Mouse (Mus musculus) neural tube, embryonic 12.5 days (tissue): ENCODE measurements at regions not wholly inside any gene's neighbourhood (a gene's known extent, or its start where the extent isn't known, plus 50 kb on each side); places are given as distances from the start of the nearest gene placed in this dataset.
A peak's percentile ranks its signal among the peaks of the same experiment; 100 is the strongest.

Source experiments
- ATAC-seq: fragments of 200-750 bp; cut with Nextera tagmentation; 2 replicates; pipeline ENCODE4 v1.8.0; 2017; ENCODE audit warnings: low read depth, mild to moderate bottlenecking, moderate TSS enrichment, moderate library complexity; ENCODE audit not compliant: low FRiP score
- H3K27ac ChIP-seq: fragments of 300-500 bp; sonication (generic); 2 replicates; pipeline ENCODE4 v1.5.1; 2016
- H3K27me3 ChIP-seq: fragments of 300-500 bp; sonication (generic); replicated peaks from 2 replicates; pipeline ENCODE4 v1.6.1; 2016; ENCODE audit warnings: mild to moderate bottlenecking
- H3K36me3 ChIP-seq: fragments of 300-500 bp; sonication (generic); 2 replicates; pipeline ENCODE4 v1.6.1; 2016; ENCODE audit warnings: mild to moderate bottlenecking
- H3K4me1 ChIP-seq: fragments of 300-500 bp; sonication (generic); 2 replicates; pipeline ENCODE4 v1.6.1; 2016
- H3K4me2 ChIP-seq: fragments of 300-500 bp; sonication (generic); replicated peaks from 2 replicates; pipeline ENCODE4 v1.6.1; 2016; ENCODE audit warnings: mild to moderate bottlenecking
- H3K4me3 ChIP-seq: fragments of 300-500 bp; sonication (generic); 2 replicates; pipeline ENCODE4 v1.5.1; 2016
- H3K9ac ChIP-seq: fragments of 300-500 bp; sonication (generic); 2 replicates; pipeline ENCODE4 v1.6.1; 2016; ENCODE audit warnings: mild to moderate bottlenecking
- H3K9me3 ChIP-seq: fragments of 300-500 bp; sonication (generic); 2 replicates; pipeline ENCODE4 v1.6.1; 2016; ENCODE audit warnings: mild to moderate bottlenecking
- WGBS: fragments of 180-500 bp; shearing (Covaris S2); methylation state at CpG from one replicate; pipeline ENCODE4 v1.1.7; 2016; 5-methylcytosine and 5-hydroxymethylcytosine counted together

DNA sequence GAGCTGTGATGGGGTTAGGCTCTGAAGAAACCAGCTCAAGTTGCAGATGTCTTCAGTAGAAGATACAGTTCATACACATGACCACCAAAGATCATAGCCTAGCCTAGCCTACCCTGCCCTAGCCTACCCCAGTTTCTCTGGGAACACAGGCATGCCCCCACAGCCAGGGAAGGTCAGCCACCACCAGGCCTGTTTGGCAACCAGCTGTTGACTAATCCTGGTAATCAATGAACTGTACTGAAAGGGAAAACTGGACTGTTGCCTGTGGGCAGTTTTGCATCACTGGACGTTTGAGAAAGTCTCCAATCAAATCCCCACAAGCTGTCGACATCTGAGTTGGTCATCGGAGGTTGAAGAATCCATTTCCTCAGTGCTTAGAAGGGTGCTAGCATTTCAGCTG lies 276.5 kb upstream of the Eef2kmt start:
- H3K4me3 ChIP-seq: no peak overlapping the region
- WGBS: 81% methylated on average over 3 of the region's 3 CpGs
- H3K4me2 ChIP-seq: no peak overlapping the region
- no peak overlapping the region for H3K27ac ChIP-seq
- H3K4me1 ChIP-seq: peaks cover 9% of the 10 kb centered on the region; the same call in 1 of the 2 replicates
- no peak overlapping the region for H3K9ac ChIP-seq
- no peak for ATAC-seq
- no peaks in the 10 kb centered on the region; the same call in none of the 2 replicates for H3K27me3 ChIP-seq
- H3K36me3 ChIP-seq: no peaks in the 10 kb centered on the region
- no peaks in the 10 kb centered on the region for H3K9me3 ChIP-seq

DNA sequence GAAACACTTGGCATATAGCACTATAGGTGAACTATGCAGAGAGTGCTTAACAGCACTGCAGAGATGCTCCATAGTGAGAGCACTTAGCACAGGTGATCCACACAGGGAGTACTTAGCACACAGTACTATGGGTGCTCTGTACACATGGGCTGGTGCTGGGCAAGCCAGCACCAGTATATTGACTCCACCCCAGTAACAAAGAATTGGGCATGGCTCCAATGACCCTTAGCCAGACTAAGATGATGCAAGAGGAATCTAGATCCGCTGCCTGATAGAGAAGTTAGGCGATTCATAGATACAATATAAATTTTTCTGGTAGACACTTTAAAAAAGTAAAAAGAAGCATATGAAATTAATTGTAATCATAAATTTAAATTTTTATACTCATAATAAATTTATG lies 274.0 kb upstream of the Eef2kmt start:
- 0 out of 2 replicates have a peak, but pooled peaks cover 4% of the 10 kb centered on the region for H3K4me1 ChIP-seq
- WGBS: 96% methylated on average over 2 of the region's 2 CpGs
- no peak overlapping the region for H3K27ac ChIP-seq
- no peak overlapping the region for H3K9ac ChIP-seq
- no peaks in the 10 kb centered on the region for H3K36me3 ChIP-seq
- ATAC-seq: no peak
- no peaks in the 10 kb centered on the region; the same call in 1 of the 2 replicates for H3K27me3 ChIP-seq
- no peaks in the 10 kb centered on the region for H3K9me3 ChIP-seq
- no peak overlapping the region for H3K4me3 ChIP-seq
- H3K4me2 ChIP-seq: no peak overlapping the region

DNA sequence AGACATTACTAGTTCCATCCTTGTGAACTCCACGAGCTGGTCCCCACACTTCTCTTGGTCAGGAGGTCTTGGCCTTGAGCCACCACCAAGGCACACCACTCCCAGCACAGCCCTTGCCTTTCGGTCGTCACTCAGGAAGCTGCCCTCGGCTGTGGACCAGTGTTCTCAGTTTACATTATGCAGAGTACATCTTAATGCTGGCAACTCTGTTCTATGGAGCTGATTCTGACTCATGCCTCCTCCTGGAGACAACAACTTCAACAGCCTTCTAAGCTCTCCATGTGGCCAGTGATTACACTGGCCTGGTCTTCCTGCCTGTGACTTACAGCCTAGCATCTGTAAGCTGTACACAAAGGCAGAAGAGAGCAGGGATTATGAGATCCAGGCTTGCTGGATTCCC lies 272.2 kb upstream of the Eef2kmt start:
- H3K9me3 ChIP-seq: no peaks in the 10 kb centered on the region
- no peaks in the 10 kb centered on the region for H3K36me3 ChIP-seq
- no peak overlapping the region for H3K4me3 ChIP-seq
- H3K27me3 ChIP-seq: no peaks in the 10 kb centered on the region
- 73% methylated on average over 4 of the region's 4 CpGs for WGBS
- H3K9ac ChIP-seq: no peak overlapping the region
- H3K4me1 ChIP-seq: 0 out of 2 replicates have a peak, but pooled peaks cover 4% of the 10 kb centered on the region
- H3K27ac ChIP-seq: no peak overlapping the region
- no peak for ATAC-seq
- no peak overlapping the region for H3K4me2 ChIP-seq

DNA sequence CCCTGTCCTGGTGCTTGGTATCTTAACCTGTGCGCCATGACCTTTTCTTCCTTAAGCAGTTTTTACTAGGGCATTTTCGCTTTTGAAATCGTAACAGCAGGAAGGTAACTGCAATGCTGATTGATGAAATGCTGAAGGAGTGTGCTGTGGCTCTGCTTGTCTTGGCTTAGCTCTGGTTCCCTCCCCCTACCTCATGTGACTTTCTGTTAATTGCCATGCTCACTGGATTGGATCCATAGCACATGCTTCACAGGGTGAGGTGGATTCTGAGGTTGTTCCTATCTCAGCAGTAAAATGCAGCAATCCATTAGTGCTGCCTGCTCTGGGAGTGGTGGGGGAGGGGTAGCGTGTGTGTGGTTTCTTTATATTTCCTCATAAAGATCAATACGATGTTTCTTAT lies 268.6 kb upstream of the Eef2kmt start:
- no peaks in the 10 kb centered on the region for H3K9me3 ChIP-seq

DNA sequence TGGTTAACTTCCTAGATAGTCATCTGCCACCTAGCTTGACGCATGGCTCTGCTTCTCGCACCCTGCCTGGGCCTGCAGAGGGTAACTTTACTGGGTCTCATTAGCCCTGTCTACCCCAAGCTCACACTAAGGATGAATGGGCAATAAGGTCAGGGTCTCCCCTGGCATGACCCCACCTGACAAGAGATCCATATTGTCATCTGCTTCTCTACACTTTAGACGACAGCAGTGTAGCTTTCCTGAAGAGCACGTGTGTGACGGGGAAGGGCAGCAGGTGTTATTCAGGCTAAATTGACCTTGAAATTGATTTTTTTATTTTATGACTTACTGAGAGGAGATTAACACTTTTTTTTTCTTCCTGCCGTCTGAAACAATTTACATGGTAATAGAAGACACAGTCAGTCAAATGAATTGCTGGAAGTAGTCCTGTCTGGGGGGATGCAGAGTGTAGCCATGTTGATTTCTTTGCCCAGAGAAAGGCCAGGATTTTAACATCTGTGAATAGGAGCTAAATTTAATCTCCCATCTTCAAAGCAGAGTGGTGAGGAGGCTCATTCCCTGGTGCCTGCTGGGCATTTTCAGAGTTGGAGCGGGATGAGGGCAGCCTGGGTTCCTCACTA lies 267.7 kb upstream of the Eef2kmt start:
- ATAC-seq: peak; percentile 66; the same call in 1 of the 2 replicates
- Histone ChIP-seq H3K27ac (peak overlapping the region; percentile 42; the same call in 1 of the 2 replicates), H3K4me3 (no peak overlapping the region)

More for the DNA sequence above, 268.6 kb upstream of the Eef2kmt start:
- ATAC-seq: peak; percentile 80; the same call in 1 of the 2 replicates
- H3K36me3 ChIP-seq: no peaks in the 10 kb centered on the region
- H3K27me3 ChIP-seq: no peaks in the 10 kb centered on the region
- 82% methylated on average over 5 of the region's 5 CpGs for WGBS
- no peaks in the 10 kb centered on the region for H3K4me1 ChIP-seq
- no peak overlapping the region for H3K4me2 ChIP-seq
- H3K9ac ChIP-seq: no peak overlapping the region
- H3K4me3 ChIP-seq: no peak overlapping the region
- H3K27ac ChIP-seq: no peak overlapping the region

DNA sequence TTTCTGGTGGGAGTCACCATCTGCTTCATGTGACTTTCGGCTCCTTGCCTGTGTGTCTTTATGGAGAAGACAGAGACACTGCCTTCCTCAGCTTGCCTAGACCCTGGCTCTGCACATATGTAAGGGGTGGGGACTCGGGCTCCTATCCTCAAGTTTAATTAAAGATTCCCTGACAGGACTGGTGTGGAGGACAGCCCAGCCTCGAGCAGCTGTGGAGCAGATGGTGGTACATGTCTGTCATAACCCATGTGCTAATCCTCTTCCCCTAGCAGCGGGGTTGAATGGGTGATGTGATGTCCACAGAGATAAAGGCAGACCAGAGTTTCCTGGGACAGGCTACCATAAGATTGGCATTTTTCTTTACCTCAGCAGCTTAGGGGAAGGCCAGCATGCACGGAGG lies 262.0 kb upstream of the Eef2kmt start:
- no peaks in the 10 kb centered on the region for H3K36me3 ChIP-seq
- H3K4me3 ChIP-seq: no peak overlapping the region
- H3K9ac ChIP-seq: no peak overlapping the region
- no peak overlapping the region for H3K27ac ChIP-seq
- no peak for ATAC-seq
- H3K4me1 ChIP-seq: no peaks in the 10 kb centered on the region
- no peak overlapping the region for H3K4me2 ChIP-seq
- no peaks in the 10 kb centered on the region for H3K9me3 ChIP-seq
- no peaks in the 10 kb centered on the region for H3K27me3 ChIP-seq
- 71% methylated on average over 5 of the region's 5 CpGs for WGBS

More for the DNA sequence above, 267.7 kb upstream of the Eef2kmt start:
- Histone ChIP-seq H3K9me3 (no peaks in the 10 kb centered on the region), H3K36me3 (no peaks in the 10 kb centered on the region), H3K9ac (no peak overlapping the region), H3K4me1 (no peaks in the 10 kb centered on the region), H3K27me3 (no peaks in the 10 kb centered on the region), H3K4me2 (no peak overlapping the region)
- WGBS: 42% methylated on average over 7 of the region's 7 CpGs

DNA sequence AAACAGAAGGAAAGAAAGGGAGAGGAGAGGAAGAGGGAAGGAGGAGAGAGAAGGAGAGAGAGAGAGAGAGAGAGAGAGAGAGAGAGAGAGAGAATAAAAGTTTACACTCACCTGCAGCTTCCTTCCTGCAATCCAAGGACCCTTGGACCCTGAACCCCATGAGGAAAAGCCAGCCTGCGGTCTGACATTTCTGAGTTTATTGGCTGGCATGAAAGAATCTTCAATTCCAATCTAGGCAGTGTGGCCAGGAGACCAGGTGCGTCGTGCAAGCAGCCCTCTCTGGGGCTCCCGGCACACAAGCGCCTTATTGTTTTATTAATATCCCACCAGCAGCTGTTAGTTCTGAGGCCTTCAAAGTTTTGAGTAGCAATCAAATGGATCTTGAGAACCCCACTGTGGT lies 260.1 kb upstream of the Eef2kmt start:
- no peaks in the 10 kb centered on the region for H3K27me3 ChIP-seq
- no peak overlapping the region for H3K4me3 ChIP-seq
- no peak overlapping the region for H3K9ac ChIP-seq
- no peaks in the 10 kb centered on the region for H3K4me1 ChIP-seq
- no peak overlapping the region for H3K4me2 ChIP-seq
- H3K36me3 ChIP-seq: no peaks in the 10 kb centered on the region
- WGBS: 67% methylated on average over 5 of the region's 5 CpGs
- H3K9me3 ChIP-seq: no peaks in the 10 kb centered on the region
- no peak overlapping the region for H3K27ac ChIP-seq
- ATAC-seq: no peak

DNA sequence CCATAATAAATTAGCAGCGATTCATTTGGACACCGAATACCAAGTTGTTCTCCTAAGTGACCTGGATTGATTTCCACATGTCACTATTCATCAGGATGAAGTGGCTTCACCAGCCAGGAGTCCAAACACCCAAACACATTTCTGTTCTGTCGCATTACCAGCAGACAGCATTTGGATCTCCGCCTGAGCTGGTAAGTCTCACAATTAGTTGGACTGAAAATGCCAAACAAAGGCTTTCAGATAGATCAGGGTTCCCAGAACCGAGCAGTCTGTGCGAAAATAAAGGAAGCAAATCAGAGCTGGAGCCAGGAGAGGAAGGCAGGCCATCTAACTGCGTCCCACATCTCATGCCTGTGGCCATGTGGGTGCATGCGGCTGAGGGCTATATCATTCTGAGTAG lies 251.5 kb upstream of the Eef2kmt start:
- ATAC-seq: no peak
- WGBS: 77% methylated on average over 8 of the region's 8 CpGs
- H3K4me3 ChIP-seq: no peak overlapping the region
- H3K36me3 ChIP-seq: no peaks in the 10 kb centered on the region
- H3K4me1 ChIP-seq: no peaks in the 10 kb centered on the region
- H3K4me2 ChIP-seq: no peak overlapping the region
- no peaks in the 10 kb centered on the region for H3K9me3 ChIP-seq
- H3K27ac ChIP-seq: no peak overlapping the region
- H3K27me3 ChIP-seq: no peaks in the 10 kb centered on the region
- no peak overlapping the region for H3K9ac ChIP-seq

DNA sequence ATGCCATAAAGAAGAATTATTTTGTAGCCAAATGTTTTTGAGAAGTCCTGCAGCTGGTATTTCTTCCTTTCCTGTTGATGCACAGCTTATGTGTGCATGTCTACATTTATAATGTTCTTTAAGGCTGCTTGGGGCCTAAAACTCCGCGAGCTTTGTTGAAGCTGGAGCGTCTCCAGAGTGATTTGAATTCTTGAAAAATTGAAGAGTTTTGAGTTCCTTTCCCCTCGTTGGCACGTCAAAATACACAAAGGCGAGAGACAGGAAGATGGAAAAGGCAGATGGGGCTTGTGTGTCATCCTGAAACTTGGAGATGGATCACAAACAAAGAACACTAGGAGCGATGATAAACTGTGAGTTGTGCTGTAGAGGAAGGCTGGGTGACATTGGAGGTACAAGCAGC lies 246.2 kb upstream of the Eef2kmt start:
- 86% methylated on average over 7 of the region's 7 CpGs for WGBS
- H3K4me1 ChIP-seq: no peaks in the 10 kb centered on the region

DNA sequence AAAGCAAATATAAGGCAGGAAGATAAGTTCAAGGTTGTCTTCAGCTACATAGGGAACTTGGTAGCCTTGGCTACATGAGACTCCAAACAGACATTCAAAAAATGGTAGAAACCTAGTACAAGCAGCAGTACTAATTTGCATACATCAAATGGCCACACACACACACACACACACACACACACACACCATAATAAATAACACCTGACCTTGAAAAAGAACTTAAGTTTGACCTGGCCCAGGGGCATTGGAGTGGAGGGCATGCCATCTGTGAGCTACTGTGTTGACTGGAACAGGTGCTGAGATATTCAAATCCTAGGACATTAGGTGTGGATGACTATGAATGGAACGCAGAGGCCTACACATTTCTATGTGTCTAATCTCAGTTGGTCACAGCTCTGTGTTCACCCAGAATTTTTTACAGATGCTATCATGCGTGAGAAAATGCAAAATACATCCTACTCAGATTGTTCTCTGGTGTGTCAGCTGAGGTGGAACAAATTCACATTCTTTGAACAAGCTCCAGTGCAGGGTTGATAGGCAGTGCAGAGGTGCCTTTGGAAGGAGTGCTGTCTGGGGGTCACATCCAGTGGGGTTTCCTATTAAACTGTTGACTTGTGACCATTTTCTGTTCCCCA lies 240.4 kb upstream of the Eef2kmt start:
- H3K4me1 ChIP-seq: no peaks in the 10 kb centered on the region; the same call in 1 of the 2 replicates
- H3K9me3 ChIP-seq: no peaks in the 10 kb centered on the region
- H3K9ac ChIP-seq: no peak overlapping the region
- WGBS: 37% methylated on average over 2 of the region's 2 CpGs
- no peak overlapping the region for H3K4me2 ChIP-seq
- no peak overlapping the region for H3K4me3 ChIP-seq
- no peak overlapping the region for H3K27ac ChIP-seq
- peak; percentile 58; the same call in 1 of the 2 replicates for ATAC-seq
- no peaks in the 10 kb centered on the region for H3K36me3 ChIP-seq
- no peaks in the 10 kb centered on the region for H3K27me3 ChIP-seq

More for the DNA sequence above, 246.2 kb upstream of the Eef2kmt start:
- no peak overlapping the region for H3K9ac ChIP-seq
- H3K27me3 ChIP-seq: no peaks in the 10 kb centered on the region
- H3K9me3 ChIP-seq: no peaks in the 10 kb centered on the region
- H3K27ac ChIP-seq: no peak overlapping the region
- ATAC-seq: no peak
- no peaks in the 10 kb centered on the region for H3K36me3 ChIP-seq
- H3K4me2 ChIP-seq: no peak overlapping the region
- no peak overlapping the region for H3K4me3 ChIP-seq

DNA sequence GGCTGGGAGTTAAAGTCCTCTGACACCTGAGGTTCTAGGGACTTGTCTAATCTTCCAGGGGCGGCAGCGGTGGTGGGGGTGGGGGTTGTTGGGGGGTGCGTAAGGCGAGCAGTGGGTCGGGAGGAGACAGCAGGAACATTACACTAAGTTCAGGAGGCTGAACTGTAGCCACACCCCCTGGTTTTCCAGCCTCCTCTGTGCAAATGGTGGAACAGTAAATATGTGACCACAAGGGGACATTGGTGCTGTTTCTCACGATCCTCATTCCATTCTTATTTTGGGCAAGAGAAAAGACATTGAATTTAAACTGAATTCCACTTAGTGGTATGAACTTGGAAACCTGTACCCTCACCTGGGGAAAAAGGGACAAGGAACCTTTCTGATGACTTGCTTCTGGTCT lies 237.6 kb upstream of the Eef2kmt start:
- Histone ChIP-seq H3K27ac (no peak overlapping the region), H3K9ac (no peak overlapping the region), H3K4me1 (no peaks in the 10 kb centered on the region; the same call in 1 of the 2 replicates), H3K9me3 (no peaks in the 10 kb centered on the region), H3K4me3 (no peak overlapping the region), H3K36me3 (no peaks in the 10 kb centered on the region), H3K27me3 (no peaks in the 10 kb centered on the region), H3K4me2 (no peak overlapping the region)
- no peak for ATAC-seq
- WGBS: 40% methylated on average over 6 of the region's 6 CpGs

DNA sequence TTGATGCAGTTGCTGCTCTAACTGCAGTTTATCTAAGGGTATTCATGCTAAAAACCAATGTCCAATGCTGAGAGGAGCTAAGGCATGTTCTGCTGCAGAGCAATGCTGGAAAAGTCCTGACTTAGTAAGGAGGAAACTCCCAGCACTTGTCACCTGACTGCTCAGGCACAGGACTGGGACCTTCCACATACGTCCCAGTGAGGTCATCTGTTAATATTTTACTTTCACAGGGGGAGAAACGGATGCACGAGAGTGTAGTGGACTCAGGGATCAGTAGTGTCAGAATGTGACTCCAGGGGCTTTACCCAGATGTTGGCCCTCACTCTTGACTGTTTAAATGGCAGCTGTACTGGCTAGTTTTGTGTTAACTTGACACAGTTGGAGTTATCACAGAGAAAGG lies 231.5 kb upstream of the Eef2kmt start:
- 57% methylated on average over 3 of the region's 3 CpGs for WGBS
- Histone ChIP-seq H3K4me3 (no peak overlapping the region), H3K9me3 (no peaks in the 10 kb centered on the region), H3K36me3 (no peaks in the 10 kb centered on the region), H3K9ac (no peak overlapping the region), H3K4me1 (no peaks in the 10 kb centered on the region; the same call in 1 of the 2 replicates), H3K27me3 (0 out of 2 replicates have a peak, but pooled peaks cover 2% of the 10 kb centered on the region), H3K4me2 (no peak overlapping the region), H3K27ac (no peak overlapping the region)
- ATAC-seq: no peak
